21 mouse cellular contexts compared by ENCODE assay signal in the genomic region with DNA sequence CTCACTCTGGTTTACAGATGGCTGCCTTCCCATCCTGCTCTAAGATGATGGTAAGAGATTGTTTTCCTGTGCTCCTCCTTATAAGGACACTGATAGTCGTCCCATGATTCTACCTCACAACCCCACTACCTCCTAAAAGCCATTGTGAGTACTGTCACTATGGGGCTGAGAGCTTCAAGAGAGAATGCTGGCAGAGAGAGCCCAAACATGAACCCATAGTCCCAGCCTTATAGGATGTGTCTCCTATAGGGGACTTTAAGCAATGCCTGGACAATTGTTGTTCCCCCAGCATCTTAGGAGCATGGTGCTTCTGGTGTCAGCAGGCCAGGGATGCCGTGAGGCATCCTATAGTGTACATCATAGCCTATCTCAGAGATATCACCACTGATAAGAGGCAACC. TPM values are rescaled to one million over a fixed set of nuclear protein-coding genes. Genes with fewer than 3 reads are reported as not detected.
DNase-seq lines count a peak whose midpoint lies in the region; ATAC-seq lines count a peak whose summit lies in the region.
"Had no signal": no experiment of that assay in that cellular context is flagged by ENCODE, and none has a peak within 500 bp of the region (broad histone marks: within the 10 kb centered on the region; RNA-seq: fewer than 3 reads in every experiment).

No protein-coding gene starts in this region.

- H3K27ac ChIP-seq in heart, embryonic 11.5 days (ENCODE audit: low read depth, low read length) = no peak overlapping the region
- H3K27ac ChIP-seq in heart, embryonic 10.5 days = no peak overlapping the region
- H3K27ac ChIP-seq in neural tube, embryonic 13.5 days (replicated peaks) = peak overlapping the region; percentile 59

- no peak overlapping the region for H3K4me3 ChIP-seq in heart, embryonic 11.5 days (ENCODE audit: low read depth, low read length)
- H3K4me3 ChIP-seq in heart, embryonic 10.5 days = no peak overlapping the region
- no peak overlapping the region for H3K4me3 ChIP-seq in neural tube, embryonic 13.5 days

- no peaks in the 10 kb centered on the region for H3K36me3 ChIP-seq in heart, embryonic 11.5 days (ENCODE audit: control insufficient read depth, insufficient read depth, low read length)
- H3K36me3 ChIP-seq in heart, embryonic 10.5 days = no peaks in the 10 kb centered on the region
- no peaks in the 10 kb centered on the region for H3K36me3 ChIP-seq in neural tube, embryonic 13.5 days
- H3K36me3 ChIP-seq: G1E had no signal

- no peak for ATAC-seq in heart, embryonic 11.5 days (replicated peaks; ENCODE audit: insufficient number of reproducible peaks, low FRiP score, low TSS enrichment)
- no peak for ATAC-seq in neural tube, embryonic 13.5 days (ENCODE audit: low read depth)
- ATAC-seq: activated CD4-positive, CD25-positive, alpha-beta regulatory T cell, adult 4 months; CD4-positive, CD25-positive, alpha-beta regulatory T cell, adult 4 months; Patski had no signal

- H3K27me3 ChIP-seq in heart, embryonic 11.5 days (ENCODE audit: control insufficient read depth, insufficient read depth, low read length) = no peaks in the 10 kb centered on the region
- H3K27me3 ChIP-seq in heart, embryonic 10.5 days (ENCODE audit: insufficient read depth, poor library complexity, severe bottlenecking) = no peaks in the 10 kb centered on the region
- no peaks in the 10 kb centered on the region for H3K27me3 ChIP-seq in neural tube, embryonic 13.5 days
- H3K27me3 ChIP-seq: Patski had no signal

- no peak overlapping the region for H3K9ac ChIP-seq in heart, embryonic 11.5 days (ENCODE audit: low read depth, low read length)
- no peak overlapping the region for H3K9ac ChIP-seq in neural tube, embryonic 13.5 days

- no peak overlapping the region for H3K4me2 ChIP-seq in heart, embryonic 11.5 days
- no peak overlapping the region for H3K4me2 ChIP-seq in neural tube, embryonic 13.5 days

- no peaks in the 10 kb centered on the region for H3K9me3 ChIP-seq in heart, embryonic 11.5 days (replicated peaks; ENCODE audit: control insufficient read depth, low read length)
- H3K9me3 ChIP-seq in heart, embryonic 10.5 days = no peaks in the 10 kb centered on the region
- no peaks in the 10 kb centered on the region for H3K9me3 ChIP-seq in neural tube, embryonic 13.5 days
- H3K9me3 ChIP-seq: G1E had no signal

- peak; percentile 59 for DNase-seq in heart, adult 11 months
- DNase-seq in heart, embryonic 10.5 days (ENCODE audit: low spot score) = peak; percentile 58
- no peak for DNase-seq in heart, postnatal 4 days
- no peak for DNase-seq in neural tube, embryonic 10.5 days (ENCODE audit: extremely low spot score, low spot score)
- DNase-seq: adrenal gland, adult 2 months; adrenal gland, adult 8-10 months; adrenal gland, postnatal 10 days; adrenal gland, postnatal 14 days; adrenal gland, postnatal 25 days; adrenal gland, postnatal 36 days; B cell, adult 2 months; cerebellum, adult 11 months; cerebellum, adult 11-12 months; cerebellum, adult 18-20 months had no signal

- no peaks in the 10 kb centered on the region; the same call in 1 of the 2 replicates for H3K4me1 ChIP-seq in heart, embryonic 11.5 days (ENCODE audit: control insufficient read depth, insufficient read depth, low read length)
- H3K4me1 ChIP-seq in heart, embryonic 10.5 days = peaks cover 3% of the 10 kb centered on the region; the same call in 1 of the 2 replicates
- H3K4me1 ChIP-seq in neural tube, embryonic 13.5 days (replicated peaks) = peaks cover 12% of the 10 kb centered on the region

- WGBS in heart, embryonic 11.5 days (ENCODE audit: insufficient replicate concordance) = 64% methylated on average over 2 of the region's 2 CpGs
- 74% methylated on average over 2 of the region's 2 CpGs for WGBS in heart, embryonic 10.5 days
- WGBS in neural tube, embryonic 13.5 days = 91% methylated on average over 2 of the region's 2 CpGs

RNA-seq across cellular contexts. Expression of gene Sh3rf3, which starts 54.4 kb away (rescaled TPM):
- 0.18 and 0.63 TPM in 2 replicates for polyA plus RNA-seq in heart, embryonic 11.5 days (2014; fragmentation: Nextera tagmentation; extraction: Ambion mirVana)
- 0.17 and 0.65 TPM in 2 replicates for polyA plus RNA-seq in heart, embryonic 10.5 days (2016; fragmentation: Nextera tagmentation; extraction: Ambion mirVana)
- total RNA-seq in heart, postnatal 4 days (2021) = 1 to 10 TPM; 1.5 to 1.8 TPM
- polyA plus RNA-seq in neural tube, embryonic 13.5 days (2015; fragmentation: Nextera tagmentation; extraction: Ambion mirVana) = 4.6 and 5.6 TPM in 2 replicates
- total RNA-seq: MEL had no signal
- polyA plus RNA-seq: activated CD4-positive, CD25-positive, alpha-beta regulatory T cell, adult 4 months; CD4-positive, CD25-positive, alpha-beta regulatory T cell, adult 4 months; G1E had no signal

Comparison
In these comparisons a context has a peak if more than half of its experiments do, and no peak if none do; other contexts are left out.
1. DNase-seq: peak in heart, adult 11 months (single experiment) and heart, embryonic 10.5 days (single experiment); none in heart, postnatal 4 days (single experiment) and neural tube, embryonic 10.5 days (single experiment).